Mouse (Mus musculus): Measurements from ENCODE around the gene Dysf.

The Dysf gene

GRCm38 (mm10) chr6:84156481-84157025 is 148.2 kb downstream of the Dysf start:
- no peak for DNase-seq (ENCODE audit: low read depth, low spot score)

- no peak for DNase-seq (ENCODE audit: low read depth, low spot score)
These were observed 150.7 kb downstream of the Dysf start for GRCm38 (mm10) chr6:84159046-84159445.

- no peak for DNase-seq (ENCODE audit: low read depth, low spot score)
These were observed 159.2 kb downstream of the Dysf start for GRCm38 (mm10) chr6:84167612-84168011.

GRCm38 (mm10) chr6:84168571-84168970 is 160.2 kb downstream of the Dysf start:
- no peak for DNase-seq (ENCODE audit: low read depth, low spot score)

- no peak for DNase-seq (ENCODE audit: low read depth, low spot score)
These were observed 165.2 kb downstream of the Dysf start for GRCm38 (mm10) chr6:84173626-84174025.

- DNase-seq (ENCODE audit: low read depth, low spot score) = no peak
These were observed 170.5 kb downstream of the Dysf start for GRCm38 (mm10) chr6:84178776-84179405.

- no peak for DNase-seq (ENCODE audit: low read depth, low spot score)
These were observed 173.1 kb downstream of the Dysf start for GRCm38 (mm10) chr6:84181452-84181851.

- no peak for DNase-seq (ENCODE audit: low read depth, low spot score)
These were observed 183.4 kb downstream of the Dysf start for GRCm38 (mm10) chr6:84191656-84192250.

GRCm38 (mm10) chr6:84196511-84196910 is 188.1 kb downstream of the Dysf start:
- no peak for DNase-seq (ENCODE audit: low read depth, low spot score)

GRCm38 (mm10) chr6:84197811-84198213 is 189.4 kb downstream of the Dysf start:
- no peak for DNase-seq (ENCODE audit: low read depth, low spot score)

GRCm38 (mm10) chr6:84201721-84202490 is 193.5 kb downstream of the Dysf start:
- no peak for DNase-seq (ENCODE audit: low read depth, low spot score)

- no peak for DNase-seq (ENCODE audit: low read depth, low spot score)
These were observed 197.2 kb downstream of the Dysf start for GRCm38 (mm10) chr6:84205611-84206010.

GRCm38 (mm10) chr6:84208589-84208988 is 200.2 kb downstream of the Dysf start:
- no peak for DNase-seq (ENCODE audit: low read depth, low spot score)

- no peak for DNase-seq (ENCODE audit: low read depth, low spot score)
These were observed 201.5 kb downstream of the Dysf start for GRCm38 (mm10) chr6:84209736-84210434.

- no peak for DNase-seq (ENCODE audit: low read depth, low spot score)
These were observed 203.1 kb downstream of the Dysf start for GRCm38 (mm10) chr6:84211473-84211872.

- no peak for DNase-seq (ENCODE audit: low read depth, low spot score)
These were observed 204.7 kb downstream of the Dysf start for GRCm38 (mm10) chr6:84213101-84213500.

GRCm38 (mm10) chr6:84217216-84217933 is 209.0 kb downstream of the Dysf start:
- DNase-seq (ENCODE audit: low read depth, low spot score) = no peak

GRCm38 (mm10) chr6:84219119-84219518 is 210.7 kb downstream of the Dysf start:
- DNase-seq (ENCODE audit: low read depth, low spot score) = no peak

GRCm38 (mm10) chr6:84224861-84225260 is 216.5 kb downstream of the Dysf start:
- no peak for DNase-seq (ENCODE audit: low read depth, low spot score)

GRCm38 (mm10) chr6:84225587-84225986 is 217.2 kb downstream of the Dysf start:
- no peak for DNase-seq (ENCODE audit: low read depth, low spot score)

- DNase-seq (ENCODE audit: low read depth, low spot score) = no peak
These were observed 219.8 kb downstream of the Dysf start for GRCm38 (mm10) chr6:84228196-84228595.

Measured in R1 (cell line).